Mouse (Mus musculus) Muller cell, postnatal 12 days (primary cell): ENCODE measurements at regions not wholly inside any gene's neighbourhood (a gene's known extent, or its start where the extent isn't known, plus 50 kb on each side); places are given as distances from the start of the nearest gene placed in this dataset.

ENCODE experiments used
- DNase-seq: peaks from one replicate; pipeline ENCODE4 v3.0.0-alpha.2; 2015; ENCODE audit errors: inconsistent ontology term

GRCm38 (mm10) chr10:45957686-45958085, 380.1 kb downstream of the Hace1 start:
- no peak for DNase-seq

GRCm38 (mm10) chr10:45972240-45972639, 394.6 kb downstream of the Hace1 start:
- no peak for DNase-seq

GRCm38 (mm10) chr10:45982731-45983274, 405.2 kb downstream of the Hace1 start:
- peak; percentile 84 for DNase-seq

GRCm38 (mm10) chr10:45983671-45984335, 406.2 kb downstream of the Hace1 start:
- peak; percentile 5 for DNase-seq

- no peak for DNase-seq
These were observed 408.7 kb downstream of the Hace1 start for GRCm38 (mm10) chr10:45986341-45986740.

- peak; percentile 14 for DNase-seq
These were observed 428.7 kb downstream of the Hace1 start for GRCm38 (mm10) chr10:46006319-46006718.

- DNase-seq = peak; percentile 44
These were observed 434.4 kb downstream of the Hace1 start for GRCm38 (mm10) chr10:46011916-46012596.

GRCm38 (mm10) chr10:46012599-46012998, 435.0 kb downstream of the Hace1 start:
- no peak for DNase-seq

GRCm38 (mm10) chr10:46016295-46016694, 438.7 kb downstream of the Hace1 start:
- DNase-seq = peak; percentile 79

- peak; percentile 71 for DNase-seq
These were observed 468.0 kb downstream of the Hace1 start for GRCm38 (mm10) chr10:46045474-46046093.

- DNase-seq = peak; percentile 14
These were observed 468.6 kb downstream of the Hace1 start for GRCm38 (mm10) chr10:46046094-46046749.

- DNase-seq = peak; percentile 63
These were observed 469.3 kb downstream of the Hace1 start for GRCm38 (mm10) chr10:46046890-46047414.

- no peak for DNase-seq
These were observed 470.0 kb downstream of the Hace1 start for GRCm38 (mm10) chr10:46047591-46047990.

GRCm38 (mm10) chr10:46057362-46058198, 480.0 kb downstream of the Hace1 start:
- peak; percentile 60 for DNase-seq

GRCm38 (mm10) chr10:46058199-46058472, 480.5 kb downstream of the Hace1 start:
- DNase-seq = no peak

GRCm38 (mm10) chr10:46059285-46059684, 481.7 kb downstream of the Hace1 start:
- no peak for DNase-seq

- DNase-seq = no peak
These were observed 486.2 kb downstream of the Hace1 start for GRCm38 (mm10) chr10:46063831-46064230.

GRCm38 (mm10) chr10:46070766-46071165, 493.1 kb downstream of the Hace1 start:
- no peak for DNase-seq

GRCm38 (mm10) chr10:46071220-46071619, 493.6 kb downstream of the Hace1 start:
- DNase-seq = no peak

- peak; percentile 26 for DNase-seq
These were observed 494.4 kb downstream of the Hace1 start for GRCm38 (mm10) chr10:46071810-46072549.
